Mouse (Mus musculus): ENCODE results near the gene Mindy1.

The Mindy1 gene

GRCm38 (mm10) chr3:95295321-95296102 is 14.4 kb downstream of the Mindy1 start:
- no peak for DNase-seq

DNA sequence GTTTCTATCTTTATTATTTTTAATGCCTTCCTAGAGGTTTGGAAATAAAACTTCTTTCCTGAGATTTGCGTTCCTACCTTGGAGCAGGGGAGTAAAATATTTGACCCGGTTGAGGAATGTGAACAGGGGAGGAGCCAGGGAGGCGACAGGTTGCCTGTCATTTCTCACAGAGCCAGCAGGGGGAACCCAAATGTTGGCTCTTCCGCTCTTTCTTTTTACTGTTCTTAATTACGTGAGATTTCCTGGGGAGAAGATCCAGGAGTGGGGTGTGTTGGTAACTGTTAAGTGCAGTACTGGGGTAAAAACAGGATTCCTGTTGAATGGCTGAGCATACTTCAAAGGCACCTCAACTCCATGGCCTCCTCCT is 14.9 kb downstream of the Mindy1 start:
- peak; percentile 92 for DNase-seq

DNA sequence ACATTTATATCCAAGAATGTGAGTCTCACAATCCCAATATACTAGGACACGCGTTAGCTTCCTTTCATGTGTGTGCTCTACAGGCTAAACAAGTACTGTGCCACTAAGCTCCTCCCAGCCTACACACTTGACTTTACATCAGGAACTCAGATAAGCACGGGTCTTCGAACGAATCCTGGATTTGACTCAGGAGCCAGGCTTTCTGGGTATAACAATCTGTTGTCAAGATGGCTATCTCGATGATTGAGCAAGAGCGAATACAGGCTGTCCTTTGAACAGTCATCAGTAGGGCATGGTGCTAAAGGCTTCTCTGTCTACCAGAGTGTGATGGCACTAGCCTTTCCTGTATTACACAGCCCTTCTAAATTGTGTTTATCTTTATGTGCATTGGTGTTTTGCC is 16.9 kb downstream of the Mindy1 start:
- no peak for DNase-seq

DNA sequence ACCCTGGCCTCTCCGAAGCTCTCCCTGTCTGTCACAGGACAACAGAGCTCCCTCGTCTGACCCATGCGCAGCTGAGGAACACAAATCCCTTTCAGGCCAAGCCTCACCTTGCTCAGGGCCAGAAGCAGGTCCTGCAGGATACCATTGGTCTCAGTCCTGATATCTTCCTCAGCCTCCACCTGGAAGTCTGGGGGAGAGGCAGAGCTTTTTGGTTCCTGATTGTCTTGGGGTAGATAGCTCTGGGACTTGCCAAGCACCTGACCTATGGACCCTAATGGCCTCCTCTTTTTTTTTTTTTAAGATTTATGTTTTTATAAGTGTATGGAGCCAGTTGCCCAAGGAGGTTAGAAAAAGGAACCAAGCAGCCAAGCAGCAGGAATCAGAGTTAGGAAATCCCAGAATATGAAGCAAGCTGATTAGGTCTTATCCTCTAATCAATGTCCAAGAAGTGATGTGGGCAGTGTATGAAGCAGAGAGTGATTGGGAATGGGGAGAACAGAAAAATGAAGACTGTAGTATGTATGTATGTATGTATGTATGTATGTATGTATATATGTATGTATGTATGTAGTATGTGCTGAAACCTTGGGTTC is 20.2 kb downstream of the Mindy1 start:
- peak; percentile 85 for DNase-seq

DNA sequence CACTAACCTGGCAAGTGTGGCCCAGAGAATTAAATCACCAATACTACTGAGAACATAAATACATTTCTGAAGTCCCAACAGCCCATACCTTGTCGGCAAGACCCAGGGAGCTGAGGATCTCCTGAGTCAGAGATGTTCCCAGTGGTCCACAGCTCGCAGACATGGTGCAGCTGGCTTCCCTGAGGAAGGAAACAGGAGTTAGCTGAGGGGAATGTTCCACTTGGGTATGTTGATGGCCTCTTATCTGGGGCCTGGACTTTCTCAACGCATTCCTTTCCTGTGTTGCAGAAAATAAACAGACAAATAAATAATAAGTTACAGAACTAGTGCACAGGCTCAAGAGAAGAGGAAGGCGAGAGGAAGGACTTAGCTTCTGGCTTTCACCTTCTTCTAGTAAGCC is 25.1 kb downstream of the Mindy1 start:
- peak; percentile 91 for DNase-seq

DNA sequence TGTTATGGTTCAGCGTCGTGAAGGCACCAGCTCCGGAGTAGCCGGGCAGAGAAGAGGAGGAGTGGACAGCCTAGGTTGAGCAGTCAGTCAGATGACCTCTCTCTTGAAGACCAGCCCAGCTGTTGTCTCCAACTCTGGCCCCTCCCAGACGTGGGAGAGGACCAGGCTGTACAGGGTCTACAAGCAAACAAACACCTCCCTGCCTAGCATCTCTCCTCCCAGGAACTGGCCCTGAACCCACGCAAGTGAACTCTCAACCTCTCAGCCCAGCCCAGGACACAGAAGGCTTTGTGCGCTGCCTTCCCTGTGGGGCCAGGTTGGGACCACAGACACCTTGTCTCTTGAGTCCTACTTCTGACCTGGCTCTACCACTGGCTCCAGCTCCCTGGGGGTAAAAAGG is 26.0 kb downstream of the Mindy1 start, which contains the start of gene Anxa9:
Gene Anxa9, minus strand, starts transcription at position 77 of the 400 bp plus-strand sequence.
- DNase-seq: peak; percentile 94

DNA sequence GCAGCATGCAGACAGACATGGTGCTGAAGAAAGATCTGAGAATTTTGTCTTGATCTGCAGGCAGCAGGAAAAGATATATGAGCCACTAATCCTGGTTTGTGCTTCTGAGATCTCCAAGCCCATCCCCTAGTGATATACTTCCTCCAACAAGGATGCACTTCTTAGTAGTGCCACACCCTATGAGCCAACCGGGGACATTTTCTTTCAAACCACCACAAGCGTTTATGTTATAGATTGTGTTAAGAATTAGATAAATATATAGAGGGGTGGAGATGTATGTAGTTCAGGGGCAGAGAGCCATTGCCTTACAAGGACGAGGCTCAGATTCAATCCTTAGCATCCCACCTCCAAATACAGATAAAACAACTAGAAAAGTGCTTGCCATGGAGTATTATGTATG is 29.4 kb downstream of the Mindy1 start:
- peak; percentile 76 for DNase-seq

DNA sequence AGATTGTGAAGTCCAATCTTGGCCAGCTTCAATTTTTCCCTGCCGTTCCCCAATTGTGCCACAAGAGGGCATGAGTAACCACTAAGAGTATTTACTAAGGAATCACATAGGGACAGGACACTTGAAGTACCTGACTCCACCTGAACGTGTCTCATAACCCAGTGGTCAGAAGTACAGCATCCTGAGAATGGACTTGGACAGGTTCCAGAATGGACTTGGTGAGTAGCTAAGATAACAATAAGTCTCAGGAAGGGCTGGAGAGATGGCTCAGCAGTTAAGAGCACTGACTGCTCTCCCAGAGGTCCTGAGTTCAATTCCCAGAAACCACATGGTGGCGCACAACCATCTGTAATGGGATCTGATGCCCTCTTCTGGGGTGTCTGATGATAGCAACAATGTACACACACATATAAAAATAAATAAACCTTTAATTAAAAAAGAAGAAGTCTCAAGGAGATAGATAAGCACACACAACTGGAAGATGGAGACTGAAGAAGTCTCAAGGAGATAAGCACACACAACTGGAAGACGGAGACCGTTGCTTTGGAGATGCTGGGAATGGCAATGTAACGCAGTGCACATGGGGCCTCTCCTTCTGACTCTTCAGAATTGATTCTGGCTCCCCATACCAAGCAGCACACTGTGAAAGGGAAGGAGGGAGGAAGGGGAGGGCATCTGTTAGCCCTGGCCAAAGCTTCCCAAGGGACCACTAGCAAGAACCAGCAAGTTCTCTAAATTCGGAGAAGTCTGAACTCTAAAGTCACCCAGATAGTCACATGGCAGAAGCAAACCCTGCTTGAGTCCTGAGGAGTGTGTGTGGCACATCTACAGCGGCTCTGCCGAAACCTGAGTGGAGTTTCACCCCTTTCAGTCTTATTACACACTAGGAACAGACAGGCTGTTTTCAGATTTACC is 30.1 kb downstream of the Mindy1 start:
- DNase-seq: peak; percentile 94

GRCm38 (mm10) chr3:95312623-95313022 is 31.5 kb downstream of the Mindy1 start:
- peak; percentile 96 for DNase-seq

GRCm38 (mm10) chr3:95313476-95313875 is 32.3 kb downstream of the Mindy1 start:
- DNase-seq: no peak

DNA sequence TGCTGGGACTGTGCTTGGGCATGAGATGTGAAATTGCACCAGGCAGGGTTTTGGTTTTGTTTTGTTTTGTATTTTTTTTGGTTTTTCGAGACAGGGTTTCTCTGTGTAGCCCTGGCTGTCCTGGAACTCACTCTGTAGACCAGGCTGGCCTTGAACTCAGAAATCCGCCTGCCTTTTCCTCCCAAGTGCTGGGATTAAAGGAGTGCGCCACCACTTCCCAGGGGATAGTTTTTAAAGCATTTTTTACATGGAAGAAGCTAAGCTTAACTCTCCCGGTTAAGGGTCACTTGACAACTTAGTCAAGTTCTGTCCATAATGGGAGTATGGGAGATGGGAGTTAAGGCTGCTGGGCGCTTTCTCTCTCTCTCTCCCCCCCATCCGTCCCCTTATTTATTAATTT is 32.9 kb downstream of the Mindy1 start:
- peak; percentile 85 for DNase-seq

DNA sequence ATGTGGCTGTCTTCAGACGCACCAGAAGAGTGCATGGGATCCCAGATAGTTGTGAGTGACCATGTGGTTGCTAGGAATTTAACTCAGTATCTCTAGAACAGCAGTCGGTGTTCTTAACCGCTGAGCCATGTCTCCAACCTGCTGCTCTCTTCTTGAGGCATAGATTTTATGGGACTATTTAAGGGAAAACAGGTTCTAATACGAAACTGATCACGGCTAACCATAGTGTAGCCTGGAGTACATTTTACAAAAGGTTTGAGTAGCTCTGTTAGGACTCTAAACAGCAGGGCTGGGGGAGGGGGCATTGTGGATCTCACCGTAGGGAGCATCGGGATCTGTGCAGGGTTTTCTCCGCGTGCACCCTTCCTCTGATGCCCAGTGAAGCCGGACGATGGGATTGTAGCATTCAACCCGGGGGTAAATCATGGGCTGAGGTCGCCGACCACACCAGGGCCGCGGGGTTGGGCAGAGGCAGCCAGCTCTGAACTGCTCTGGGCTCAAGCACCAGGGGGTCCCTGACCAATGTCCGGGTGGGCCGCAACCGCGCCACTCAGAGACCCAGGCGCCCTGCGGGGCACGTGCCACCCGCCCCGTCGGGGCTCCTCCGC is 33.4 kb downstream of the Mindy1 start, which contains the start of gene Cers2:
Gene Cers2, plus strand, starts transcription at position 306 of the 608 bp plus-strand sequence.
- peak; percentile 79 for DNase-seq

DNA sequence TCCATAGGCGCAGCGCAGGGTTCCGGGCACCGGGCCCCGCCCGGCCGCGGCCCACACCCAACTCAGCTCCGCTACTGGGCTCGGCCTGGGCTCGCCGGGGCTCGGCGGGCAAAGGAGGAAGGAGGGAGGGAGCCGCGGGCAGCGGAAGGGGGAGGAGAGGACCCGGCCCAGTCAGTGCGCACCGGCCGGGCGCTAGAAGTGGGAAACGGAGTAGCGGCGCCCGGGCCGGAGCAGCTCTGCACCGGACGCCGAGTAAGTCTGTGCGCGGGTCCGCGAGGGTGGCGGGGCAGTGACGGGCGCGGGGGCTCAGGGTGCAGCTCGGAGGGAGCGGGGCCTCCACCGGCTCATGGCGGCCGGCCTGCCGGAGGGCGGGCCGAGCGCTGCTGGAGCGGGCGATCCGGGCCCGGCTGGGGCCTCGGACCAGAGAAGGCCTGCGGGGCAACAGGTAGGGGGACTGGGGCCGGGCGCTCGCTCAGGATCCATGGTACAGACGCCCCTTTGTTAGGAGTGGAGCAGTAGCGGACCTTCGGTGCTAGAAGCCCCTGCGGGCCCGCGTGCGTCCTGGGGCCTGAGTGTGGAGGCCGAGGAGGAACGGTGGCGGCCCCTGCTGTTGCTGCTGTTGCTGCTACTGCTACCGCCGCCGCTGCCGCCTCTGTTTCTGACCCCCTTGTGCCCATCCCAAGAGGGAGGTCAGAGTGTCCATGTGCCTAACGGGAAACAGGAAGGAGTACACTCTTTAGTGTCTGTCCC is 34.1 kb downstream of the Mindy1 start:
- peak; percentile 99 for DNase-seq

GRCm38 (mm10) chr3:95315844-95316550 is 34.9 kb downstream of the Mindy1 start:
- no peak for DNase-seq

DNA sequence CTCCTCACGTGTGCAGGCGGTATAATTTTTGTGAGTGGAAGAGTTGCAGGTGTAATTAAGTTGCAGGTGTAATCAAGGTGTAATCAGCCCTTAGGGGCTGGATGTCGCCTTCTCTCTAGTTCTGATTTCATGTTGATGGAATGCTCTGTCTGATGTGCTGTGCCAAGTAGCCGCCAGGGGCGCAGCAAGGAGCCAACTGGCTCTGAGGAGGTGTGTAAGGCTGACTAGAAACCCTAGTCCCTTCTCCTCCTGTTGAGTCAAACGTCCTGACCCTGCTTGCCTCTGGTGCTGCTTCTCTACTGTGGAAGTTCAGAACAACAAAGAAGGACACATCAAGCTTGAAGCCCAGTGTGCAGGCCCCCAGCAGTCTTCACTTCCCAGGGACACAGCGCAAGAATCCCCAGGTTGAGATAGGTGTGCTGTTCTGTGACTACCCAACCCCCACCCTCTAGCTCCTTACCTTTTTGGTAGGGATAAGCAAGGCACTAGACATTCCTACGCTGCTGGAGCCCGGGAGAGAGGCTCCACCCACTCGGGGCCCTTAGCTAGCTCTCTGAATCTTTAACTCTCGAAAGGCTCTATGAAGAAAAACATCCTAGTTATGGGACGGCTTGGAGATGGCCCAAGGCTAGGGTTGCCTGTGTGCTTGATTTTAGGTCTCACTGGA is 36.4 kb downstream of the Mindy1 start:
- DNase-seq: peak; percentile 94

DNA sequence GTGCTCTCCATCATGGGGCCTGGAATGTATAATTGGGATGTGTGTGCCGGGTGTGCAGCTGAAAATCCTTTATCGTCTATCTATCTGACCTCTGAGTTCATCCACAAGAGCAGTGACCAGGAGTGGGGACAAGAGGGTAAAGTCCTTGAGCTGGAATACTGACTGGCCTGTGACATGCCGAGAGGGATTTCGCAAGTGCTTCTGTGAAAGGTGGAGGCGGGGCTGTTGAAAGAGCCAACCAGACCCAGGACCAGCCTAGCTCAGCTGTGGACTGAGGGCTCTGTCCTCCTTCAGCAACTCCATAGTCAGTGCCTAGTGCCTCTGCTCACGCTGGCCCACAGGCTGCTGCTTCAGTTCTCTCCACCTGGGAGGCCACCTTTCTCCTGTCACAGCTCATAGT is 37.4 kb downstream of the Mindy1 start:
- peak; percentile 96 for DNase-seq

DNA sequence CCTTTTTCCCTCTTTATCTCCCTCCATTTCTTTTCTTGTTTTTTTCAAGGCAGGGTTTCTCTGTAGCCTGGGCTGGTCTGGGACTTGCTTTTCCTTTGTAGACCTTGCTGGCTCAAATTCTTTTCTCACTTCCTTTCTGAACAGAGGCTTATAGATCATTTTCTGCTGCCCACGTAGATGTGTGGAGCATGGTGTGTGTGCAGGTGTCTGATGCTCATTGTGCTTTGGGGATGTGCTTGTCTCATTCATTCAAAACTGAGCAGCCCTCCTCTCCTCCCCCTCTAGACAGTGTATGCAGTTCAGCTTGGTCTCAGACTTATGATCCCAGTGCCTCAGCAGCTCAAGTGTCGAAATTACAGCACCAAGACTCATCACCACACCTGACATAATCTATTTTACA is 38.0 kb downstream of the Mindy1 start:
- peak; percentile 73 for DNase-seq

- DNase-seq: peak; percentile 86
These were observed 38.8 kb downstream of the Mindy1 start for GRCm38 (mm10) chr3:95319701-95320625.

GRCm38 (mm10) chr3:95323429-95323828 is 42.3 kb downstream of the Mindy1 start:
- DNase-seq: no peak

Measured in heart, adult 11 months (tissue).